Mouse (Mus musculus) bone marrow, adult 2 months (tissue): Measurements from ENCODE around the gene Sbf2.

Source experiments
- CTCF ChIP-seq: fragments of 200-500 bp; IDR thresholded peaks from 2 replicates; pipeline ENCODE4 v1.5.1; 2011; ENCODE audit warnings: low read length, control low read depth; ENCODE audit not compliant: control insufficient read depth, insufficient read depth
- POLR2A ChIP-seq: fragments of 200-500 bp; IDR thresholded peaks from 2 replicates; pipeline ENCODE4 v1.6.1; 2011; ENCODE audit warnings: low read depth, mild to moderate bottlenecking, control low read depth, low read length, borderline replicate concordance; ENCODE audit not compliant: control insufficient read depth

- TF ChIP-seq CTCF (no peak), POLR2A (no peak)
These were observed 352.9 kb downstream of the Sbf2 start for GRCm38 (mm10) chr7:110261807-110262206.
